ENCODE assay signal across 9 mouse cellular contexts in the genomic region with DNA sequence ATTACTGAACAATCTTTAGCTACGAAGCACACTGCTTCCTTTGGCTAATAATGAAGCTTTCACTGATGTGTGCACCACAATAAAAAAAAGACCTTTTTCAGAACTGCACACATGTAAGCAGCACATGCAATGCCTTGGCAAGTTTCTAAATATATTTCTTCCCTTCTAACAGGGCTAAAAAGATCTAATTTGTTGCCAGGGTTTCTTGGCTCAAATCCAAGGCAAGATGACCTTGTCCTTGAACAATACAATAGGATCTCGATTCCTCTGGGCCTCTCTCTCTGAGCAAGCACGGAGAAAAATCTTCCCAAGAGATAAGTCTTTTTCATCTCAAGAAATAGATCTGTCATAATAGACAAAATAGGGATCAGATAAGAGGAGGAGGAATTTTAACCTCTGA.
DNase-seq lines count a peak whose midpoint lies in the region; ATAC-seq lines count a peak whose summit lies in the region.
"Had no signal": no experiment of that assay in that cellular context is flagged by ENCODE, and none has a peak within 500 bp of the region (broad histone marks: within the 10 kb centered on the region; RNA-seq: fewer than 3 reads in every experiment).

No protein-coding gene starts in this region.

- peak; percentile 17 for DNase-seq in embryo, embryonic 11 days
- DNase-seq in embryo, embryonic 10.5 days (ENCODE audit: low spot score), result no peak
- DNase-seq in midbrain, embryonic 11.5 days (ENCODE audit: low spot score, missing footprints), result no peak
- peak; percentile 29 for DNase-seq in lung, postnatal 25 days (ENCODE audit: low spot score)
- no peak for DNase-seq in layer of hippocampus, adult 11-12 months (ENCODE audit: low spot score)
- DNase-seq in right cerebral cortex, adult 18-20 months, result no peak

- H3K9ac ChIP-seq in midbrain, embryonic 13.5 days (replicated peaks), result no peak overlapping the region
- H3K9ac ChIP-seq in midbrain, embryonic 11.5 days (ENCODE audit: low read length), result no peak overlapping the region
- H3K9ac ChIP-seq in heart, embryonic 15.5 days, result no peak overlapping the region
- H3K9ac ChIP-seq: embryonic facial prominence, embryonic 13.5 days had no signal

- H3K4me3 ChIP-seq in midbrain, embryonic 13.5 days (replicated peaks), result no peak overlapping the region
- no peak overlapping the region for H3K4me3 ChIP-seq in midbrain, embryonic 11.5 days (ENCODE audit: low read depth, low read length)
- no peak overlapping the region for H3K4me3 ChIP-seq in heart, embryonic 15.5 days
- H3K4me3 ChIP-seq: embryonic facial prominence, embryonic 13.5 days had no signal

- peak overlapping the region; percentile 60; the same call in 1 of the 2 replicates for H3K27ac ChIP-seq in midbrain, embryonic 13.5 days
- H3K27ac ChIP-seq in midbrain, embryonic 11.5 days (ENCODE audit: low read depth, low read length), result no peak overlapping the region
- peak overlapping the region; percentile 76 for H3K27ac ChIP-seq in heart, embryonic 15.5 days
- H3K27ac ChIP-seq: embryonic facial prominence, embryonic 13.5 days had no signal

- ATAC-seq in midbrain, embryonic 13.5 days, result peak; percentile 18; the same call in 1 of the 2 replicates
- no peak for ATAC-seq in midbrain, embryonic 11.5 days (ENCODE audit: low FRiP score)
- ATAC-seq in heart, embryonic 15.5 days (replicated peaks; ENCODE audit: insufficient number of reproducible peaks, insufficient read depth, low FRiP score, low read depth), result no peak

- H3K9me3 ChIP-seq in midbrain, embryonic 13.5 days, result no peaks in the 10 kb centered on the region
- H3K9me3 ChIP-seq in midbrain, embryonic 11.5 days (ENCODE audit: control insufficient read depth, low read length), result no peaks in the 10 kb centered on the region
- no peaks in the 10 kb centered on the region for H3K9me3 ChIP-seq in heart, embryonic 15.5 days (replicated peaks)
- H3K9me3 ChIP-seq: embryonic facial prominence, embryonic 13.5 days had no signal

- 27% methylated on average over 3 of the region's 3 CpGs for WGBS in midbrain, embryonic 13.5 days
- WGBS in midbrain, embryonic 11.5 days, result 59% methylated on average over 3 of the region's 3 CpGs
- 26% methylated on average over 3 of the region's 3 CpGs for WGBS in heart, embryonic 15.5 days

- no peak overlapping the region for H3K4me2 ChIP-seq in midbrain, embryonic 13.5 days (replicated peaks)
- H3K4me2 ChIP-seq in midbrain, embryonic 11.5 days, result no peak overlapping the region
- 0 out of 2 replicates have a peak overlapping the region, but pooled peaks have one; percentile 3 for H3K4me2 ChIP-seq in heart, embryonic 15.5 days
- H3K4me2 ChIP-seq: embryonic facial prominence, embryonic 13.5 days had no signal

- peaks cover 26% of the 10 kb centered on the region for H3K4me1 ChIP-seq in midbrain, embryonic 13.5 days (replicated peaks)
- no peaks in the 10 kb centered on the region; the same call in 1 of the 2 replicates for H3K4me1 ChIP-seq in midbrain, embryonic 11.5 days (ENCODE audit: control insufficient read depth, insufficient read depth, low read length)
- H3K4me1 ChIP-seq in heart, embryonic 15.5 days (replicated peaks), result peaks cover 44% of the 10 kb centered on the region
- H3K4me1 ChIP-seq: embryonic facial prominence, embryonic 13.5 days had no signal

- no peaks in the 10 kb centered on the region for H3K36me3 ChIP-seq in midbrain, embryonic 13.5 days
- H3K36me3 ChIP-seq in midbrain, embryonic 11.5 days (ENCODE audit: control insufficient read depth, insufficient read depth, low read length), result no peaks in the 10 kb centered on the region
- H3K36me3 ChIP-seq in heart, embryonic 15.5 days, result no peaks in the 10 kb centered on the region
- H3K36me3 ChIP-seq: embryonic facial prominence, embryonic 13.5 days had no signal

- H3K27me3 ChIP-seq in midbrain, embryonic 13.5 days, result no peaks in the 10 kb centered on the region
- H3K27me3 ChIP-seq in midbrain, embryonic 11.5 days (ENCODE audit: control insufficient read depth, insufficient read depth, low read length), result no peaks in the 10 kb centered on the region
- H3K27me3 ChIP-seq in heart, embryonic 15.5 days, result no peaks in the 10 kb centered on the region
- H3K27me3 ChIP-seq: embryonic facial prominence, embryonic 13.5 days had no signal

Comparison
In these comparisons a context has a peak if more than half of its experiments do, and no peak if none do; other contexts are left out.
1. DNase-seq: peak in embryo, embryonic 11 days (single experiment) and lung, postnatal 25 days (single experiment); none in embryo, embryonic 10.5 days (single experiment), midbrain, embryonic 11.5 days (single experiment), layer of hippocampus, adult 11-12 months (single experiment) and right cerebral cortex, adult 18-20 months (single experiment).